Mouse (Mus musculus) layer of hippocampus, adult 9-10 months (tissue): ENCODE measurements around the gene Epm2aip1.

ENCODE experiments used
- DNase-seq: peaks from one replicate; pipeline ENCODE4 v3.0.0; 2022; ENCODE audit warnings: low spot score

Gene Epm2aip1

GRCm38 (mm10) chr9:111271434-111272160, at the start of gene Epm2aip1, which contains the start of gene Mlh1:
Epm2aip1 (plus strand) TSS chr9:111271929.
Mlh1 (minus strand) TSS chr9:111271791.
- DNase-seq: peak; percentile 90

DNA sequence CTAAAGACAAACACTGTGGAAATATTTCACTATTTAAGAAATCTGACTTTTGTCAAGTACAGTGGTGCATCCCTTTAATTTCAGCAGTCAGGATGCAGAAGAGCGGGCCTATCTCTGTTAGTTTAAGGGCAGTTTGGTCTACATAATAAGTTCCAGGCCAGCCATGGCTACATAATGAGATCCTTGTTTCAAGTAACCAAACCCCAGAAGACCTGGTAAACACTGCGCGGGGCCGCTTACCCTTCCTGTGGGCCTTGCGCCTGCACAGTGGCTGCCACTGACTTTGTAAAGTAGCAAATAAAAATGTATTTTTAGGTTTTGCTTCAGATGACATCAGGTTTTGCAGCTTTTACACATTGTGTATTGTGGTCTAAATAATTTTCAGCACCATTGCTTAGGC, 48.3 kb upstream of the Epm2aip1 start:
- DNase-seq: no peak

- DNase-seq: no peak
Observed at GRCm38 (mm10) chr9:111228446-111228845, 43.3 kb upstream of the Epm2aip1 start.

DNA sequence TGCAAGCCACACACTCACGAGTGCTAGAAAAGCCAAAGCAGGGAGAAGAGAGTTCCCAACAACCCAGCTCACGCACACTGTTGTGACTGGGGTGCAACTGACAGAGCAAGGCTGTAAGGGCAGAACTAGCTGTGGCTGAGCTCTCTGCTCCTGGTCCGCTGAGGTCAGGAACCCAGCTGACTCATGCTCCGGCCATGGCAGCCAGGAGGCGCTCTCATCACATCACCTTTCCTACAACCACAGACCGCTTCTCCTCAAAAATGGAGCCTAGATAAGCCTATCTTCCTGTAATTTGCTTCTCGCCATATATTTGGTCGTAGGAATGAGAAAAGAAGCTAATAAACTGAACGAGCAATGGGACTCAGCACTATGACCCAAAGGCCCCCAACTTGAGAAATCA, 37.0 kb upstream of the Epm2aip1 start:
- no peak for DNase-seq

DNA sequence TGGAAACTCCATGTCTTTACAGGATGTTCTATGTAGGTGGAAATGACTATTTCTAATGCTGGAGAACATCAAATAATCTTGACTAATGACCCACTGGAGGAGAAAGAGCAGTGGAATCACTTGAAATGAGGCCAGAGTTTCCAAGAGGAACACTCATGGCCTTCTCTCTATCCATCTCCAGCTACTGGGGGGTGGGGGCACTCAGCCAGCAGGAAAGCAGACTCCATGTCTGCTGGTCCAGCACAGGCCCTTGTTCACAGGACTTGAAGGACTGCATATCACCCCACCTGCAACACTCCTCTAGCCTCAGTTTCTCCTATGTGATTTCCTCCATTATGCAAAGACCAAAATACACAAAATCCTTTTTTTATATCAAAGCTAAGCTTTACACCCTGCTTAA, 34.0 kb upstream of the Epm2aip1 start:
- no peak for DNase-seq

DNA sequence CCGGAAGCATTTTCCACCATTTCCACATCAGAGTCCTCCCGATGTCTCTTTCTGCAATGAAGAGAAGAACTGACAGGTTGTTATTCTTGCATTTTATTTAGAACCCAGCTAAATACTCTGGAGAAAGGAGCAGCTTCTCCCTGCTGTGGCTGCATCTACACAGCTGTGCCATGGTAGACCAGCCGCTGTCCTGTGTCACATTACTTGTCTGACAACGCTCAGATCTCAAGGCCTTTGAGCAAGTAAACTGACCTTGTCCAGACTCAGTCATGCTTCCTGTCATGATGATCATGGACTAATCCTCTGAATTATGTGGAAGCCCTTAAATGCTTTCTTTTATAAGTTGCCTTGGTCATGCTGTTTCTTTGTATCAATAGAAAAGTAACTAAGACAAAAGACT, 31.9 kb upstream of the Epm2aip1 start:
- DNase-seq: no peak

GRCm38 (mm10) chr9:111243384-111243783, 28.3 kb upstream of the Epm2aip1 start:
- DNase-seq: no peak

- DNase-seq: no peak
Observed at GRCm38 (mm10) chr9:111245546-111245945, 26.2 kb upstream of the Epm2aip1 start.

DNA sequence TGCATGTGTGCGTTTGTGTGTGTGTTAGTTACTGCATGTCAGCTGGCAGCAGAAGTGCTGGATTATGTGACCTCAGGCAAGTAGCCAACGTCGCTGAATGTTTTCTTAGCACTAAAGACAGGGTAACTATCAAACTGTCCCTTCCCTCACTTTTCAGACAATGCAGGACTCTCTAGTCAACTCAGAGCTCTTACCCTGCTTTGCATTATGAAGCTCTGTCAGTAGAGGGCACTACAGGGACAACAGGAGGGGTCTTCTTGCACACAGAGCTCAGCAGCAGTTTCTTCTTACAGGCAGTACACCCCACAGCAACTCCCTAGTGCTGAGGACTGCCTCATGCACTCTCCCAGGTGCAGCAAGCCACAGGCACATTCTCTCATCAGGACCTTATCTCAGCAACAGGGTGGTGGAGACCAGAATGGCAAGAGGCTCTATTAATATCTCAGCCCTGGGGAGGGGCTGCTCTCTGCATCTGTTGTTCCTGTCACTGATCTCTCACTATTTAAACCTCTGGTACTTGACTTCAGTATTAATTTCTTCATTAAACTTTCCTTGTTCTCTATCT, 24.0 kb upstream of the Epm2aip1 start:
- no peak for DNase-seq

DNA sequence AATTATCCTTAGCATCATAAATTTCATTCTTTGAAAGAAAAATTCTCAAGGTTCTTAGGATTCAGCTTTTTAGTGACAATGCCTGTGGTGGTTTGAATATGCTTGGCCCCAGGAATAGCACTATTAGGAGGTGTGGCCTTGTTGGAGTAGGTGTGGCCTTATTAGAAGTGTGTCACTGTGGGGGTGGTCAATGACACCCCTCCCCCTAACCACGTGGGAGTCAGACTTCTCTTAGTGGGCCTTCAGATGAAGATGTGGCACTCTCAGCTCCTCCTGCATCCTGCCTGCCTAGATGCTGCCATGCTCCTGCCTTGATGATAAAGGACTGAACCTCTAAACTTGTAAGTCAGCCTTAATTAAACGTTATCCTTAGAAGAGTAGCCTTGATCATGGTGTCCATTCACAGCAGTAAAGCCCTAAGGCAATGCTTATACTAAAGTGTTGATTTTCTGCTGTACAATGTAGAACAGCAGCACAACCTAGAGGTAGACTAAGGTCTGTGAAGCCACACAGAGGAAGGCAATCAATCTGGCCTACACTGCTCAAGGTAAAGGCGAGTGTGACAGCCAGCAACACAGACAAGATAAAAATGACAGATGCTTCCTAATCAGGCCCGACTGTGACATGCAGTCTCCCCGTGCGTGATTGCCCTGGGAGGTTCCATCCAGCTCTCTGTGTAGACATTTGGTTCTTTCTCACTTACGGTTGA, 19.4 kb upstream of the Epm2aip1 start:
- DNase-seq: no peak

- DNase-seq: peak; percentile 25
Observed at GRCm38 (mm10) chr9:111260360-111260985, 11.3 kb upstream of the Epm2aip1 start.

DNA sequence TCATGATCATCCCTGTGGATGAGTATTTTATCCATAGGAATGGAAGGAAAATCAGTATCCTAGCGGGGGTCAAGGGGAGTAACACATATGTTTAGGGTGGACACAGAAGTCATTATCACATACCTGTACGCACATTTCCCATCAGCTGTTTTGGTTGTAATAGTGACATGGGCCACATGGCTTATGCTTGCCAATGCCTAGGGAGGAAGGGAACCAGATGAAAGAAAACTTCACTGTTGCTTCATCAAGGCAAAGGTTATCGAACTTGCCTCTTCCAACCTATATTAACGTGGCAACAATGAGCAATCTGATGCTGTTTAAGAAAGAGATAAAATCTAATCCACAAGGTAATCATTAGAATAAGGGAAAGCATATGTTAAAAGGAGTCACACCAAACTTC, 10.4 kb upstream of the Epm2aip1 start:
- DNase-seq: no peak

DNA sequence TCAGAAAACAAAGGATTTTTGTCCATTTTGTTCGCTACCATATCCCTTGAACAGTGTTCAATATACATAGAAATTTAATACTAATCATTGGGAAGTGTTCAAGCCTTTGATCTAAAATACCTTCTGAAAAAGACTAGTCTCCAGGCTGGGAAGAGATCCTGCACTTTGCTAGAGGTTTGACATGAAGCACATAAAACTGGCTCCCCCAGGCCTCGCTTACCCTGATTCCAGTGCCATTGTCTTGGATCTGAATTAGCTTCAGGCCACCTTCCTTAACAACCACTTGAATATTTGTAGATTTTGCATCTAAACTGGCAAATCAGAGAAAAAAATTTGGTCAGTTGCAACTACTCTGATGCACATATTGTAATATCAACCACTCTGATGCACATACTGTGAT, 3.7 kb upstream of the Epm2aip1 start:
- DNase-seq: no peak

DNA sequence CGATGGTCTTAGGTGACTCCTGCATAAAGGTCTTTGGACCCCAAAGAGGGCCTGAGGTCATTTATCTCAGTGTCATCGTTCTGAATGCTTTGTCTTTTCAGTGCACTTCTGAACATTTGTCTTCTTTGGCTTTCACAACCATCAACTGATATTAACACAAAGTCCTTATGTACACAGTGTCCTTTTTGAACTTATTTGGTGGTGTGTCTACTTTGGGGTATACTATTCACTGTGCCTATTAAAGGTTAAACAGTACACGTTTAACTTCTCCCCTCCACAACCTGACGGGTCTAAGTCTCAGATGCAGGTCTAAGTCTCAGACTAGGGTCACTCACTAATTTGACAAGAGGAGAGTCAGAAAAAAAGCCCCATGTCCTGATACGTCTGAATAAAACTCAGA, 1.1 kb upstream of the Epm2aip1 start:
- no peak for DNase-seq

GRCm38 (mm10) chr9:111271056-111271433, 684 bp upstream of the Epm2aip1 start:
- no peak for DNase-seq

GRCm38 (mm10) chr9:111272356-111272755, 627 bp downstream of the Epm2aip1 start:
- DNase-seq: no peak

GRCm38 (mm10) chr9:111272996-111273785, 1.5 kb downstream of the Epm2aip1 start:
- DNase-seq: no peak

- no peak for DNase-seq
Observed at GRCm38 (mm10) chr9:111273958-111274357, 2.2 kb downstream of the Epm2aip1 start.

- no peak for DNase-seq
Observed at GRCm38 (mm10) chr9:111275156-111275555, 3.4 kb downstream of the Epm2aip1 start.

DNA sequence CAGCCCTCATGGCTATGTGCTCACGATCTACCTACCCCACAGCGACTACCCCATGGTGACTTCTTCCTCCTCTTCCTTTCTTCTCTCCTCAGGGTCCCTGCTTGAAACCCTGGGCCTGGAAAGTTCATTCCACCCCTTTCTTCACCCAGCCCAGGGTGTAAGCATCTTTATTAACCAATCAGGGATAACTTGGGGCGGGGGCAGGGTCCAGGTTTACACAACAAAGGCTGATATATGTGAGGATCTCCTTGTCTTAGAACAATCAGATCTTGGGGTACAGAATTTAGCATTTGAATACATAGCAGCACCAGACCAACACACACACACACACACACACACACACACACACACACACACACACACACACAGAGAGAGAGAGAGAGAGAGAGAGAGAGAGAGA, 13.3 kb downstream of the Epm2aip1 start:
- no peak for DNase-seq

- no peak for DNase-seq
Observed at GRCm38 (mm10) chr9:111285676-111286075, 13.9 kb downstream of the Epm2aip1 start.

- no peak for DNase-seq
Observed at GRCm38 (mm10) chr9:111286468-111286867, 14.7 kb downstream of the Epm2aip1 start.
